Mouse (Mus musculus): ENCODE measurements around the gene Atp5mpl.

The Atp5mpl gene

GRCm38 (mm10) chr12:111986756-111987155 lies 20.0 kb upstream of the Atp5mpl start:
- Histone ChIP-seq H3K4me3 (replicated peaks; ENCODE audit: low read length) (no peak overlapping the region), H3K36me3 (ENCODE audit: insufficient read depth, low read length) (no peaks in the 10 kb centered on the region), H3K9me3 (ENCODE audit: low read length) (no peaks in the 10 kb centered on the region), H3K4me1 (replicated peaks; ENCODE audit: low read depth, low read length) (peaks cover 6% of the 10 kb centered on the region; the same call in 1 of the 2 replicates), H3K27me3 (ENCODE audit: insufficient read depth, low read length) (no peaks in the 10 kb centered on the region)
- no peak for TF ChIP-seq NANOG (IDR thresholded peaks at IDR 0.05; ENCODE audit: borderline replicate concordance, low read length)
- no peak for TF ChIP-seq POU5F1 (IDR thresholded peaks at IDR 0.05; ENCODE audit: borderline replicate concordance, low read length)
- TF ChIP-seq CTCF (conservative IDR thresholded peaks at IDR 0.05; ENCODE audit: low read length), result no peak

GRCm38 (mm10) chr12:111983165-111983564 lies 16.4 kb upstream of the Atp5mpl start:
- Histone ChIP-seq H3K27me3 (ENCODE audit: insufficient read depth, low read length) (no peaks in the 10 kb centered on the region), H3K36me3 (ENCODE audit: insufficient read depth, low read length) (no peaks in the 10 kb centered on the region), H3K4me3 (replicated peaks; ENCODE audit: low read length) (no peak overlapping the region), H3K4me1 (replicated peaks; ENCODE audit: low read depth, low read length) (peaks cover 5% of the 10 kb centered on the region; the same call in 1 of the 2 replicates), H3K9me3 (ENCODE audit: low read length) (no peaks in the 10 kb centered on the region)
- TF ChIP-seq POU5F1 (IDR thresholded peaks at IDR 0.05; ENCODE audit: borderline replicate concordance, low read length), result no peak
- no peak for TF ChIP-seq CTCF (conservative IDR thresholded peaks at IDR 0.05; ENCODE audit: low read length)
- TF ChIP-seq NANOG (IDR thresholded peaks at IDR 0.05; ENCODE audit: borderline replicate concordance, low read length), result no peak

GRCm38 (mm10) chr12:111981831-111982230 lies 15.1 kb upstream of the Atp5mpl start:
- peaks cover 11% of the 10 kb centered on the region for H3K4me1 ChIP-seq (replicated peaks; ENCODE audit: low read depth, low read length)
- no peak overlapping the region for H3K4me3 ChIP-seq (replicated peaks; ENCODE audit: low read length)
- H3K9me3 ChIP-seq (ENCODE audit: low read length), result no peaks in the 10 kb centered on the region
- TF ChIP-seq CTCF (conservative IDR thresholded peaks at IDR 0.05; ENCODE audit: low read length) (no peak), NANOG (IDR thresholded peaks at IDR 0.05; ENCODE audit: borderline replicate concordance, low read length) (no peak), POU5F1 (IDR thresholded peaks at IDR 0.05; ENCODE audit: borderline replicate concordance, low read length) (no peak)
- no peaks in the 10 kb centered on the region for H3K27me3 ChIP-seq (ENCODE audit: insufficient read depth, low read length)
- no peaks in the 10 kb centered on the region for H3K36me3 ChIP-seq (ENCODE audit: insufficient read depth, low read length)

- Histone ChIP-seq H3K4me1 (replicated peaks; ENCODE audit: low read depth, low read length) (peaks cover 20% of the 10 kb centered on the region), H3K4me3 (replicated peaks; ENCODE audit: low read length) (no peak within 1 kb of the TSS), H3K9me3 (ENCODE audit: low read length) (no peaks in the 10 kb centered on the region), H3K27me3 (ENCODE audit: insufficient read depth, low read length) (no peaks in the 10 kb centered on the region), H3K36me3 (ENCODE audit: insufficient read depth, low read length) (no peaks in the 10 kb centered on the region)
- no peak for TF ChIP-seq POU5F1 (IDR thresholded peaks at IDR 0.05; ENCODE audit: borderline replicate concordance, low read length)
- no peak for TF ChIP-seq NANOG (IDR thresholded peaks at IDR 0.05; ENCODE audit: borderline replicate concordance, low read length)
- no peak for TF ChIP-seq CTCF (conservative IDR thresholded peaks at IDR 0.05; ENCODE audit: low read length)
Observed at GRCm38 (mm10) chr12:111980887-111981367, 14.2 kb upstream of the Atp5mpl start, which contains the start of gene Rd3l. Rd3l (minus strand) TSS chr12:111981317.

- Histone ChIP-seq H3K9me3 (ENCODE audit: low read length) (0 out of 2 replicates have a peak, but pooled peaks cover 2% of the 10 kb centered on the region), H3K4me1 (replicated peaks; ENCODE audit: low read depth, low read length) (peaks cover 23% of the 10 kb centered on the region), H3K27me3 (ENCODE audit: insufficient read depth, low read length) (no peaks in the 10 kb centered on the region; the same call in 1 of the 2 replicates), H3K4me3 (replicated peaks; ENCODE audit: low read length) (no peak overlapping the region), H3K36me3 (ENCODE audit: insufficient read depth, low read length) (no peaks in the 10 kb centered on the region)
- TF ChIP-seq POU5F1 (IDR thresholded peaks at IDR 0.05; ENCODE audit: borderline replicate concordance, low read length) (no peak), NANOG (IDR thresholded peaks at IDR 0.05; ENCODE audit: borderline replicate concordance, low read length) (no peak), CTCF (conservative IDR thresholded peaks at IDR 0.05; ENCODE audit: low read length) (no peak)
Observed at GRCm38 (mm10) chr12:111978274-111978673, 11.5 kb upstream of the Atp5mpl start.

- Histone ChIP-seq H3K4me3 (replicated peaks; ENCODE audit: low read length) (no peak overlapping the region), H3K36me3 (ENCODE audit: insufficient read depth, low read length) (no peaks in the 10 kb centered on the region), H3K27me3 (ENCODE audit: insufficient read depth, low read length) (no peaks in the 10 kb centered on the region; the same call in 1 of the 2 replicates), H3K9me3 (ENCODE audit: low read length) (peaks cover 8% of the 10 kb centered on the region; the same call in 1 of the 2 replicates), H3K4me1 (replicated peaks; ENCODE audit: low read depth, low read length) (peaks cover 23% of the 10 kb centered on the region)
- no peak for TF ChIP-seq NANOG (IDR thresholded peaks at IDR 0.05; ENCODE audit: borderline replicate concordance, low read length)
- no peak for TF ChIP-seq CTCF (conservative IDR thresholded peaks at IDR 0.05; ENCODE audit: low read length)
- TF ChIP-seq POU5F1 (IDR thresholded peaks at IDR 0.05; ENCODE audit: borderline replicate concordance, low read length), result no peak
Observed at GRCm38 (mm10) chr12:111977138-111977537, 10.4 kb upstream of the Atp5mpl start.

GRCm38 (mm10) chr12:111974578-111974977 lies 7.8 kb upstream of the Atp5mpl start:
- Histone ChIP-seq H3K4me1 (replicated peaks; ENCODE audit: low read depth, low read length) (peaks cover 23% of the 10 kb centered on the region), H3K9me3 (ENCODE audit: low read length) (peaks cover 8% of the 10 kb centered on the region; the same call in 1 of the 2 replicates), H3K27me3 (ENCODE audit: insufficient read depth, low read length) (peaks cover 11% of the 10 kb centered on the region), H3K4me3 (replicated peaks; ENCODE audit: low read length) (no peak overlapping the region), H3K36me3 (ENCODE audit: insufficient read depth, low read length) (no peaks in the 10 kb centered on the region)
- TF ChIP-seq POU5F1 (IDR thresholded peaks at IDR 0.05; ENCODE audit: borderline replicate concordance, low read length), result no peak
- TF ChIP-seq CTCF (conservative IDR thresholded peaks at IDR 0.05; ENCODE audit: low read length), result no peak
- TF ChIP-seq NANOG (IDR thresholded peaks at IDR 0.05; ENCODE audit: borderline replicate concordance, low read length), result no peak

GRCm38 (mm10) chr12:111972504-111972903 lies 5.7 kb upstream of the Atp5mpl start:
- no peak overlapping the region for H3K4me3 ChIP-seq (replicated peaks; ENCODE audit: low read length)
- H3K36me3 ChIP-seq (ENCODE audit: insufficient read depth, low read length), result no peaks in the 10 kb centered on the region
- H3K4me1 ChIP-seq (replicated peaks; ENCODE audit: low read depth, low read length), result peaks cover 20% of the 10 kb centered on the region
- H3K27me3 ChIP-seq (ENCODE audit: insufficient read depth, low read length), result peaks cover 11% of the 10 kb centered on the region
- peaks cover 8% of the 10 kb centered on the region; the same call in 1 of the 2 replicates for H3K9me3 ChIP-seq (ENCODE audit: low read length)
- no peak for TF ChIP-seq NANOG (IDR thresholded peaks at IDR 0.05; ENCODE audit: borderline replicate concordance, low read length)
- no peak for TF ChIP-seq CTCF (conservative IDR thresholded peaks at IDR 0.05; ENCODE audit: low read length)
- no peak for TF ChIP-seq POU5F1 (IDR thresholded peaks at IDR 0.05; ENCODE audit: borderline replicate concordance, low read length)

Data from E14TG2a.4 (cell line).